Mouse (Mus musculus): ENCODE results near the gene Tmem168. TPM values are rescaled to one million over a fixed set of nuclear protein-coding genes. Genes with fewer than 3 reads are reported as not detected.

Tmem168 gene
- polyA plus RNA-seq, 1 experiment from 2014 or later, result 42.1 TPM

- no peaks in the 10 kb centered on the region for H3K27me3 ChIP-seq (ENCODE audit: control insufficient read depth, insufficient read depth, low read length)
- H3K36me3 ChIP-seq (ENCODE audit: control insufficient read depth, insufficient read depth, low read length), result 0 out of 2 replicates have a peak, but pooled peaks cover 4% of the 10 kb centered on the region
- H3K4me2 ChIP-seq (replicated peaks; ENCODE audit: low read depth, low read length), result no peak overlapping the region
- no peak overlapping the region for H3K27ac ChIP-seq (ENCODE audit: low read depth, low read length)
- WGBS, result 87% methylated on average over 6 of the region's 6 CpGs
- no peak overlapping the region for H3K4me3 ChIP-seq (ENCODE audit: low read depth, low read length)
- H3K9ac ChIP-seq (ENCODE audit: low read depth, low read length), result no peak overlapping the region
- no peaks in the 10 kb centered on the region for H3K4me1 ChIP-seq (replicated peaks; ENCODE audit: control insufficient read depth, insufficient read depth, low read length)
- ATAC-seq (ENCODE audit: low FRiP score), result no peak
- DNase-seq (ENCODE audit: low spot score), result no peak
- no peaks in the 10 kb centered on the region for H3K9me3 ChIP-seq (ENCODE audit: control insufficient read depth, low read length)
These were observed 6.3 kb downstream of the Tmem168 start for GRCm38 (mm10) chr6:13601587-13601986.

GRCm38 (mm10) chr6:13598239-13598923 lies 9.5 kb downstream of the Tmem168 start:
- Histone ChIP-seq H3K9ac (ENCODE audit: low read depth, low read length) (no peak overlapping the region), H3K27me3 (ENCODE audit: control insufficient read depth, insufficient read depth, low read length) (no peaks in the 10 kb centered on the region), H3K27ac (ENCODE audit: low read depth, low read length) (no peak overlapping the region), H3K9me3 (ENCODE audit: control insufficient read depth, low read length) (no peaks in the 10 kb centered on the region), H3K4me2 (replicated peaks; ENCODE audit: low read depth, low read length) (no peak overlapping the region), H3K36me3 (ENCODE audit: control insufficient read depth, insufficient read depth, low read length) (0 out of 2 replicates have a peak, but pooled peaks cover 4% of the 10 kb centered on the region), H3K4me3 (ENCODE audit: low read depth, low read length) (no peak overlapping the region), H3K4me1 (replicated peaks; ENCODE audit: control insufficient read depth, insufficient read depth, low read length) (no peaks in the 10 kb centered on the region)
- WGBS, result 79% methylated on average over 7 of the region's 7 CpGs
- ATAC-seq (ENCODE audit: low FRiP score) (no peak), DNase-seq (ENCODE audit: low spot score) (no peak)

GRCm38 (mm10) chr6:13592729-13593345 lies 15.1 kb downstream of the Tmem168 start:
- DNase-seq (ENCODE audit: low spot score) (no peak), ATAC-seq (ENCODE audit: low FRiP score) (no peak)
- H3K4me1 ChIP-seq (replicated peaks; ENCODE audit: control insufficient read depth, insufficient read depth, low read length), result no peaks in the 10 kb centered on the region
- H3K4me2 ChIP-seq (replicated peaks; ENCODE audit: low read depth, low read length), result no peak overlapping the region
- H3K9me3 ChIP-seq (ENCODE audit: control insufficient read depth, low read length), result no peaks in the 10 kb centered on the region
- H3K36me3 ChIP-seq (ENCODE audit: control insufficient read depth, insufficient read depth, low read length), result no peaks in the 10 kb centered on the region
- H3K9ac ChIP-seq (ENCODE audit: low read depth, low read length), result no peak overlapping the region
- WGBS, result 78% methylated on average over 4 of the region's 4 CpGs
- no peak overlapping the region for H3K4me3 ChIP-seq (ENCODE audit: low read depth, low read length)
- H3K27me3 ChIP-seq (ENCODE audit: control insufficient read depth, insufficient read depth, low read length), result no peaks in the 10 kb centered on the region
- H3K27ac ChIP-seq (ENCODE audit: low read depth, low read length), result no peak overlapping the region

- Histone ChIP-seq H3K36me3 (ENCODE audit: control insufficient read depth, insufficient read depth, low read length) (no peaks in the 10 kb centered on the region), H3K4me1 (replicated peaks; ENCODE audit: control insufficient read depth, insufficient read depth, low read length) (no peaks in the 10 kb centered on the region), H3K9ac (ENCODE audit: low read depth, low read length) (no peak overlapping the region), H3K4me2 (replicated peaks; ENCODE audit: low read depth, low read length) (no peak overlapping the region), H3K4me3 (ENCODE audit: low read depth, low read length) (no peak overlapping the region), H3K9me3 (ENCODE audit: control insufficient read depth, low read length) (no peaks in the 10 kb centered on the region), H3K27ac (ENCODE audit: low read depth, low read length) (no peak overlapping the region), H3K27me3 (ENCODE audit: control insufficient read depth, insufficient read depth, low read length) (no peaks in the 10 kb centered on the region)
- WGBS, result 56% methylated on average over 2 of the region's 2 CpGs
- ATAC-seq (ENCODE audit: low FRiP score), result no peak
- DNase-seq (ENCODE audit: low spot score), result no peak
These were observed 21.3 kb downstream of the Tmem168 start for GRCm38 (mm10) chr6:13586560-13586959.

GRCm38 (mm10) chr6:13586154-13586553 lies 21.7 kb downstream of the Tmem168 start:
- no peak for DNase-seq (ENCODE audit: low spot score)
- Histone ChIP-seq H3K36me3 (ENCODE audit: control insufficient read depth, insufficient read depth, low read length) (no peaks in the 10 kb centered on the region), H3K4me2 (replicated peaks; ENCODE audit: low read depth, low read length) (no peak overlapping the region)

GRCm38 (mm10) chr6:13584788-13585187 lies 23.1 kb downstream of the Tmem168 start:
- 91% methylated on average over 6 of the region's 6 CpGs for WGBS
- no peaks in the 10 kb centered on the region for H3K4me1 ChIP-seq (replicated peaks; ENCODE audit: control insufficient read depth, insufficient read depth, low read length)
- no peak overlapping the region for H3K4me2 ChIP-seq (replicated peaks; ENCODE audit: low read depth, low read length)
- no peak for ATAC-seq (ENCODE audit: low FRiP score)
- no peak overlapping the region for H3K4me3 ChIP-seq (ENCODE audit: low read depth, low read length)
- H3K27me3 ChIP-seq (ENCODE audit: control insufficient read depth, insufficient read depth, low read length), result no peaks in the 10 kb centered on the region
- no peak for DNase-seq (ENCODE audit: low spot score)
- H3K27ac ChIP-seq (ENCODE audit: low read depth, low read length), result no peak overlapping the region
- no peaks in the 10 kb centered on the region for H3K36me3 ChIP-seq (ENCODE audit: control insufficient read depth, insufficient read depth, low read length)
- H3K9me3 ChIP-seq (ENCODE audit: control insufficient read depth, low read length), result no peaks in the 10 kb centered on the region
- no peak overlapping the region for H3K9ac ChIP-seq (ENCODE audit: low read depth, low read length)

More at GRCm38 (mm10) chr6:13586154-13586553, 21.7 kb downstream of the Tmem168 start:
- Histone ChIP-seq H3K9ac (ENCODE audit: low read depth, low read length) (no peak overlapping the region), H3K9me3 (ENCODE audit: control insufficient read depth, low read length) (no peaks in the 10 kb centered on the region), H3K27ac (ENCODE audit: low read depth, low read length) (no peak overlapping the region), H3K4me3 (ENCODE audit: low read depth, low read length) (no peak overlapping the region), H3K4me1 (replicated peaks; ENCODE audit: control insufficient read depth, insufficient read depth, low read length) (no peaks in the 10 kb centered on the region), H3K27me3 (ENCODE audit: control insufficient read depth, insufficient read depth, low read length) (no peaks in the 10 kb centered on the region)
- 89% methylated on average over 8 of the region's 8 CpGs for WGBS
- no peak for ATAC-seq (ENCODE audit: low FRiP score)

GRCm38 (mm10) chr6:13582075-13582474 lies 25.8 kb downstream of the Tmem168 start:
- H3K27me3 ChIP-seq (ENCODE audit: control insufficient read depth, insufficient read depth, low read length), result no peaks in the 10 kb centered on the region
- H3K27ac ChIP-seq (ENCODE audit: low read depth, low read length), result no peak overlapping the region
- H3K4me1 ChIP-seq (replicated peaks; ENCODE audit: control insufficient read depth, insufficient read depth, low read length), result no peaks in the 10 kb centered on the region
- no peaks in the 10 kb centered on the region for H3K9me3 ChIP-seq (ENCODE audit: control insufficient read depth, low read length)
- 91% methylated on average over 1 of the region's 1 CpGs for WGBS
- no peaks in the 10 kb centered on the region for H3K36me3 ChIP-seq (ENCODE audit: control insufficient read depth, insufficient read depth, low read length)
- H3K4me3 ChIP-seq (ENCODE audit: low read depth, low read length), result no peak overlapping the region
- no peak overlapping the region for H3K9ac ChIP-seq (ENCODE audit: low read depth, low read length)
- H3K4me2 ChIP-seq (replicated peaks; ENCODE audit: low read depth, low read length), result no peak overlapping the region
- no peak for ATAC-seq (ENCODE audit: low FRiP score)
- DNase-seq (ENCODE audit: low spot score), result no peak

- no peaks in the 10 kb centered on the region for H3K9me3 ChIP-seq (ENCODE audit: control insufficient read depth, low read length)
- no peak overlapping the region for H3K27ac ChIP-seq (ENCODE audit: low read depth, low read length)
- H3K4me3 ChIP-seq (ENCODE audit: low read depth, low read length), result no peak overlapping the region
- no peak overlapping the region for H3K4me2 ChIP-seq (replicated peaks; ENCODE audit: low read depth, low read length)
- no peaks in the 10 kb centered on the region for H3K27me3 ChIP-seq (ENCODE audit: control insufficient read depth, insufficient read depth, low read length)
- H3K9ac ChIP-seq (ENCODE audit: low read depth, low read length), result no peak overlapping the region
- no peaks in the 10 kb centered on the region for H3K36me3 ChIP-seq (ENCODE audit: control insufficient read depth, insufficient read depth, low read length)
- peak; percentile 9 for DNase-seq (ENCODE audit: low spot score)
- WGBS, result 80% methylated on average over 1 of the region's 1 CpGs
- no peak for ATAC-seq (ENCODE audit: low FRiP score)
- no peaks in the 10 kb centered on the region for H3K4me1 ChIP-seq (replicated peaks; ENCODE audit: control insufficient read depth, insufficient read depth, low read length)
These were observed 42.2 kb downstream of the Tmem168 start for GRCm38 (mm10) chr6:13565734-13566133.

- DNase-seq (ENCODE audit: low spot score), result no peak
- 83% methylated on average over 2 of the region's 2 CpGs for WGBS
- Histone ChIP-seq H3K9me3 (ENCODE audit: control insufficient read depth, low read length) (no peaks in the 10 kb centered on the region), H3K27me3 (ENCODE audit: control insufficient read depth, insufficient read depth, low read length) (no peaks in the 10 kb centered on the region), H3K4me2 (replicated peaks; ENCODE audit: low read depth, low read length) (no peak overlapping the region), H3K9ac (ENCODE audit: low read depth, low read length) (no peak overlapping the region), H3K4me3 (ENCODE audit: low read depth, low read length) (no peak overlapping the region), H3K36me3 (ENCODE audit: control insufficient read depth, insufficient read depth, low read length) (no peaks in the 10 kb centered on the region), H3K4me1 (replicated peaks; ENCODE audit: control insufficient read depth, insufficient read depth, low read length) (no peaks in the 10 kb centered on the region), H3K27ac (ENCODE audit: low read depth, low read length) (no peak overlapping the region)
- ATAC-seq (ENCODE audit: low FRiP score), result no peak
These were observed 52.6 kb downstream of the Tmem168 start for GRCm38 (mm10) chr6:13555266-13555665.

Measured in hindbrain, embryonic 11.5 days (tissue).